Mouse (Mus musculus) midbrain, embryonic 11.5 days (tissue): ENCODE measurements around the gene Fam161a. TPM values are rescaled to one million over a fixed set of nuclear protein-coding genes. Genes with fewer than 3 reads are reported as not detected.
A peak's percentile ranks its signal among the peaks of the same experiment; 100 is the strongest.

Experiments
- ATAC-seq: fragments of 200-750 bp; cut with Nextera tagmentation; 2 replicates; pipeline ENCODE4 v1.8.0; 2017; ENCODE audit warnings: moderate TSS enrichment, moderate library complexity; ENCODE audit not compliant: low FRiP score
- DNase-seq: peaks from one replicate; pipeline ENCODE4 v3.0.0; 2015; ENCODE audit warnings: low spot score; ENCODE audit errors: missing footprints
- H3K27ac ChIP-seq: fragments of 300-500 bp; sonication (generic); 2 replicates; pipeline ENCODE4 v1.5.1; 2014; ENCODE audit warnings: low read depth, low read length
- H3K27me3 ChIP-seq: fragments of 300-500 bp; sonication (generic); 2 replicates; pipeline ENCODE4 v1.6.1; 2014; ENCODE audit warnings: mild to moderate bottlenecking, low read length, moderate library complexity, mixed read lengths; ENCODE audit not compliant: control insufficient read depth, insufficient read depth
- H3K36me3 ChIP-seq: fragments of 300-500 bp; sonication (generic); 2 replicates; pipeline ENCODE4 v1.6.1; 2014; ENCODE audit warnings: mild to moderate bottlenecking, low read length, moderate library complexity, mixed read lengths; ENCODE audit not compliant: control insufficient read depth, insufficient read depth
- H3K4me1 ChIP-seq: fragments of 300-500 bp; sonication (generic); 2 replicates; pipeline ENCODE4 v1.6.1; 2014; ENCODE audit warnings: low read length; ENCODE audit not compliant: control insufficient read depth, insufficient read depth
- H3K4me2 ChIP-seq: fragments of 300-500 bp; sonication (generic); 2 replicates; pipeline ENCODE4 v1.6.1; 2014; ENCODE audit warnings: mild to moderate bottlenecking, moderate library complexity
- H3K4me3 ChIP-seq: fragments of 300-500 bp; sonication (generic); 2 replicates; pipeline ENCODE4 v1.5.1; 2014; ENCODE audit warnings: low read depth, low read length
- H3K9ac ChIP-seq: fragments of 300-500 bp; sonication (generic); 2 replicates; pipeline ENCODE4 v1.6.1; 2014; ENCODE audit warnings: low read length
- H3K9me3 ChIP-seq: fragments of 300-500 bp; sonication (generic); 2 replicates; pipeline ENCODE4 v1.6.1; 2016; ENCODE audit warnings: low read length; ENCODE audit not compliant: control insufficient read depth
- WGBS: fragments of 180-500 bp; shearing (Covaris S2); extraction: QIAGEN DNeasy Blood & Tissue Kit; methylation state at CpG from one replicate; pipeline ENCODE4 v1.1.7; 2014; 5-methylcytosine and 5-hydroxymethylcytosine counted together
- polyA plus RNA-seq: library from polyadenylated mRNA; unstranded; fragments of >200 nt; fragmentation: Nextera tagmentation; extraction: Ambion mirVana; gene quantifications from 2 replicates; pipeline ENCODE4 v1.2.1, GENCODE M21; 2014

Gene Fam161a
- 3.8 and 4.0 TPM in 2 replicates for polyA plus RNA-seq

DNA sequence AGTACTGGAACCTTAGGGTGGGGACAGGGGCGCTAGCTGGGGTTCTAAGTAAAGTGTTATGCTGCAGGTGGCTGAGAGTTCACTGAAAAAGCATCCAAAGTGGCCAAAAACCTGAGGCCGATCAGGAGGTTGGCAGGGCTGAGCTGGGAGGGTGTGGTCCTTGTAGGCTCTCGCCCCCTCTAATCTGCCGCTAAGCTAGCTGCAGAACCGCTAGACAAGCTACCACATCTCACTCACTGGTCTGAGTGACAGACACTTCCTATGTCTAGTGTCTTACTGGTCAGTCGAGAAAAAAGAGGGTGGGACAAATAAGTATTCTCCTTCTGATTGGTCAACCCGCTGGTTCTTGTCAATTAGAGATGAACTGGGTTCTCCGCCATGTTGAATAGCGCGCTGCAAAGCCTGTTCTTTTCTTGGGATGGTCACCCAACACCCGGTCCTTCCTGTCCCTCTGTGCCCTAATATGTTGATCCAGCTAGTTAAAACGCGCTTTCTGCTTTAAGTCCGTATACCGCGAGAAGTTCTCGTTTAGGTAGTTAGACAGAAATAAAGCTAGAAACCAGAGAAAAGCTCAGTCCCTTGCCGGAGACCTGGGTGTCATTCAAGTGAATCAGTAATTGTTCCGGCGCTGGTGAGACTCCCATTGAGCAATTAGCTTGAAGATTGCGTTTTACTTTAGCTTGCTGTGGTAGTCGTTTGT is at the start of gene Fam161a:
Gene Fam161a (plus strand): TSS at position 51 of the 700 bp plus-strand sequence.
- ATAC-seq: peak; percentile 93
- H3K4me3 ChIP-seq: peak within 1 kb of the TSS; percentile 40
- no peaks in the 10 kb centered on the region for H3K27me3 ChIP-seq

DNA sequence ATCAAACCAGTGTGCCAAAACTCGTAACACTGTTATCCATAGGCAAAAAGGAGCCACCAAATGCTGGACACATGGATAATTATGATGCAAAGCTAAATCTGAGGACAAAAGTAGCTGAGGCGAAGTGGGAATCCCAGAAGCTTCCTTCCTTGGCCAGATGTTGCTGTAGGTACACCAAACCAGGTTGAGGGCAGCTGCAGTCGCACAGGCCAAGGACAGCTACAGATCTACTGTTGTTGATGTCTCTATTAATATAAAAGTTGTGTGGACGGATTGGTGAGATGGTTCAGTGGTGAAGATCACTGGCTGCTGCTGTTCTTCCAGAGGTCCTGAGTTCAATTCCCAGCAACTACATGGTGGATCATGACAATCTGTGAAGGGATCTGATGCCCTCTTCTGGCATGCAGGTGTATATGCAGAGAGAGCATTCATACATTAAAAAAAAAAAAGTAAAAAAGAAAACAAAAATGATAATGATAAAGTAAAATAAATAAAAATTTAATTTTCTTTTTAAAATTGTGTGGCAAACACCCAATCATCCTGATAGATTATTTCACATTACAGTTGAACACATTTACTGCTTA is 49.4 kb upstream of the Fam161a start:
- Histone ChIP-seq H3K27me3 (no peaks in the 10 kb centered on the region), H3K4me3 (no peak overlapping the region), H3K4me1 (no peaks in the 10 kb centered on the region), H3K4me2 (no peak overlapping the region), H3K9me3 (no peaks in the 10 kb centered on the region), H3K9ac (no peak overlapping the region), H3K27ac (no peak overlapping the region), H3K36me3 (no peaks in the 10 kb centered on the region)
- WGBS: 89% methylated on average over 4 of the region's 4 CpGs
- peak; percentile 62 for DNase-seq
- ATAC-seq: no peak

More for the DNA sequence above, at the start of gene Fam161a:
- Histone ChIP-seq H3K4me1 (peaks cover 4% of the 10 kb centered on the region; the same call in 1 of the 2 replicates), H3K4me2 (peak within 1 kb of the TSS; percentile 62), H3K36me3 (peaks cover 10% of the 10 kb centered on the region; the same call in 1 of the 2 replicates), H3K9me3 (no peaks in the 10 kb centered on the region), H3K9ac (peak within 1 kb of the TSS; percentile 66), H3K27ac (peak within 1 kb of the TSS; percentile 55)
- WGBS: under 1% methylated on average over 22 of the region's 22 CpGs
- DNase-seq: peak; percentile 98

DNA sequence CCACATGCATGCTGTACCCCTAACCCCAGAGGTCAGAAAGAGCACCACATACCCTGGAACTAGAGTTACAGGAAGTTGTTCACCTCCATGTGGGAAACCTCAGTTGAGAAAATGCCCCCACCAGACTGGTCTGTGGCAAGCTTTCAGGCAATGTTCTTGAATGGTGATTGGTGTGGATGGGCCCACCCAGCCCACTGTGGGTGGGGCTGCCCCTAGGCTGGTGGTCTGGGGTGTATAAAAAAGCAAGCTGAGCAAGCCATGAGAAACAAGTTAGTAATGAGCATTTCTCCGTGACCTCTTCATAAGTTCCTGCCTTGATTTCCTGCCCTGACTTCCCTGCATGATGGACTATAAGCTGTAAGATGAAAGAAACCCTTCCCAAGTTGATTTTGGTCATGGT is 45.2 kb upstream of the Fam161a start:
- DNase-seq (peak; percentile 75), ATAC-seq (no peak)
- Histone ChIP-seq H3K4me3 (no peak overlapping the region), H3K27me3 (no peaks in the 10 kb centered on the region), H3K9me3 (no peaks in the 10 kb centered on the region; the same call in 1 of the 2 replicates), H3K27ac (no peak overlapping the region), H3K9ac (no peak overlapping the region), H3K4me1 (no peaks in the 10 kb centered on the region), H3K36me3 (no peaks in the 10 kb centered on the region), H3K4me2 (no peak overlapping the region)
- 88% methylated on average over 1 of the region's 1 CpGs for WGBS

DNA sequence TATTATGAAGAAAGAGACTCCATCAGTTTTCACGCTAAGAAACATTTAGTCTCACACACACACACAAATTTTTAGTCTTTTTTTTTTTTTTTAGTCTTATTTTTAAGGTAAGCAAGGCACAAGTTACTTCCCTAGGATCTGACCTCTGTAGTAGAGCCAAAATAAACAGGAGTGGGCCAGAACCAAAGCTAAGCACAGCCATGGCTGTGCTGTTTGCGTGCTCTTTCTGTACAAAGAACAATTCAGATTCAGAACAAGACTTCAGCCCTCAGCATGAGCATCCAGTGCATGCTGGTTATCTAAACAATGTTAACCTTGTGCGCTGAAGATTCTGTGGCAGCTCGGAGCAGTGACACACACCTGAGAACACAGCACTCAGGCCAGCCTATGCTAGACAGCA is 42.9 kb upstream of the Fam161a start:
- no peaks in the 10 kb centered on the region for H3K36me3 ChIP-seq
- no peak overlapping the region for H3K9ac ChIP-seq
- peaks cover 5% of the 10 kb centered on the region; the same call in 1 of the 2 replicates for H3K9me3 ChIP-seq
- no peaks in the 10 kb centered on the region for H3K4me1 ChIP-seq
- H3K4me2 ChIP-seq: no peak overlapping the region
- ATAC-seq: no peak
- WGBS: 89% methylated on average over 4 of the region's 4 CpGs
- H3K27me3 ChIP-seq: no peaks in the 10 kb centered on the region
- no peak overlapping the region for H3K27ac ChIP-seq
- no peak for DNase-seq
- no peak overlapping the region for H3K4me3 ChIP-seq

DNA sequence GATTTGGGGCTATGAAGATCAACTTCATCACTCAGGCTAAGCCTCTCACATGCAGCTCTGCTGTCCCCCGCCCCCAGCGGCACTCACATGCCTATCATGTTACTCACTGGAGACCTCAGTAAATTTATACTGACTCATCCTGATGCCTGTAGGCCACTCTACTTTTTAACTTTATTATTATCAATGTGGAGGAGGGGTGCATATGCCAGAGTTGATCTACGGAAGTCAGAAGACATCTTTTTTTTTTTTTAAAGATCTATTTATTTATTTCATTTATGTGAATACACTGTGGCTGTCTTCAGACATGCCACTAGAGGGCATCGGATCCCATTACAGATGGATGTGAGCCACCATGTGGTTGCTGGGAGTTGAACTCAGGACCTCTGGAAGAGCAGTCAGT is 41.8 kb upstream of the Fam161a start:
- ATAC-seq: no peak
- WGBS: 86% methylated on average over 4 of the region's 4 CpGs

DNA sequence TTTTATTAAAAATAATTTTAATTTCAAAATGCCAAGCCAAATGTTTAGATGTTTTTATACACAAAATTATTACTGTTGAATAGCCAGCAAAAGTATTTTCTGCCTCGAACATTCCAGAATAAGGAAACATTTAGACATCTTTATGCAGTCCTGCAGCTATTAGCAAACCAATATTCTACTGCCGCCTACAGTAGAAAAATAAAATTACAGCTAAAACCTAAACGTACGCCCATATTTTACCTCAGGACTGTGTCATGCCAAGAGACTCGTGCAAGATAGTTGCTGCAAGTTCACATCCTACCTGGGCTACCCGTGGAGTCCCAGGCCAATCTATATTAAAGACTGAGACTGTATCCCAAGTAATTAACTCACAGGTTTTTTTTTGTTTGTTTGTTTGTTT is 37.8 kb upstream of the Fam161a start:
- ATAC-seq: no peak
- 73% methylated on average over 6 of the region's 6 CpGs for WGBS
- Histone ChIP-seq H3K9me3 (peaks cover 18% of the 10 kb centered on the region), H3K4me3 (no peak overlapping the region), H3K27ac (no peak overlapping the region), H3K9ac (no peak overlapping the region), H3K36me3 (peaks cover 7% of the 10 kb centered on the region; the same call in 1 of the 2 replicates), H3K4me1 (peaks cover 2% of the 10 kb centered on the region; the same call in 1 of the 2 replicates), H3K27me3 (no peaks in the 10 kb centered on the region), H3K4me2 (no peak overlapping the region)
- peak; percentile 80 for DNase-seq

More for the DNA sequence above, 41.8 kb upstream of the Fam161a start:
- DNase-seq: peak; percentile 69
- H3K27me3 ChIP-seq: no peaks in the 10 kb centered on the region
- H3K4me1 ChIP-seq: no peaks in the 10 kb centered on the region
- no peaks in the 10 kb centered on the region for H3K36me3 ChIP-seq
- no peak overlapping the region for H3K4me3 ChIP-seq
- no peak overlapping the region for H3K9ac ChIP-seq
- no peak overlapping the region for H3K27ac ChIP-seq
- no peak overlapping the region for H3K4me2 ChIP-seq
- H3K9me3 ChIP-seq: peaks cover 5% of the 10 kb centered on the region; the same call in 1 of the 2 replicates

DNA sequence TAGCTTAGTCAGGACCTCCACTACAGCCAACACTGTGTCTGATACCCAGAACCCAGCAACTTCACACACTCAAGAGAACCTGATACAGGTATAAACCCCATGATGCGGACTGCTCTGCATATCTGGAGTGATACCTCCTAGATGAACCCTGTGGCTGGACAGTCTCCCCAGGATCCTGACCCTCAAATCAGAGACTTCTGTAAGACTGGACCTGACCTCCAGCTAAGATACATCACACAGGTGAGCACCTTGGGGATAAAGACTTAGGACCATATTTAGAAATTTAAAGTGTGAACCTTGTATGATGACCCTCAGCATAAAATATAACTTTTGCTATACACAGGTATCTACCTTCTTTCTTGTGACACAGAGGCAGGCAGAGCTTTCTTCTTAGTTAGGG is 36.8 kb upstream of the Fam161a start:
- H3K27me3 ChIP-seq: no peaks in the 10 kb centered on the region
- no peak overlapping the region for H3K4me3 ChIP-seq
- H3K36me3 ChIP-seq: peaks cover 7% of the 10 kb centered on the region; the same call in 1 of the 2 replicates
- H3K27ac ChIP-seq: no peak overlapping the region
- no peak for ATAC-seq
- H3K4me1 ChIP-seq: peaks cover 6% of the 10 kb centered on the region; the same call in 1 of the 2 replicates
- 100% methylated on average over 1 of the region's 1 CpGs for WGBS
- no peak overlapping the region for H3K9ac ChIP-seq
- peak; percentile 59 for DNase-seq
- H3K4me2 ChIP-seq: no peak overlapping the region
- H3K9me3 ChIP-seq: peaks cover 18% of the 10 kb centered on the region

DNA sequence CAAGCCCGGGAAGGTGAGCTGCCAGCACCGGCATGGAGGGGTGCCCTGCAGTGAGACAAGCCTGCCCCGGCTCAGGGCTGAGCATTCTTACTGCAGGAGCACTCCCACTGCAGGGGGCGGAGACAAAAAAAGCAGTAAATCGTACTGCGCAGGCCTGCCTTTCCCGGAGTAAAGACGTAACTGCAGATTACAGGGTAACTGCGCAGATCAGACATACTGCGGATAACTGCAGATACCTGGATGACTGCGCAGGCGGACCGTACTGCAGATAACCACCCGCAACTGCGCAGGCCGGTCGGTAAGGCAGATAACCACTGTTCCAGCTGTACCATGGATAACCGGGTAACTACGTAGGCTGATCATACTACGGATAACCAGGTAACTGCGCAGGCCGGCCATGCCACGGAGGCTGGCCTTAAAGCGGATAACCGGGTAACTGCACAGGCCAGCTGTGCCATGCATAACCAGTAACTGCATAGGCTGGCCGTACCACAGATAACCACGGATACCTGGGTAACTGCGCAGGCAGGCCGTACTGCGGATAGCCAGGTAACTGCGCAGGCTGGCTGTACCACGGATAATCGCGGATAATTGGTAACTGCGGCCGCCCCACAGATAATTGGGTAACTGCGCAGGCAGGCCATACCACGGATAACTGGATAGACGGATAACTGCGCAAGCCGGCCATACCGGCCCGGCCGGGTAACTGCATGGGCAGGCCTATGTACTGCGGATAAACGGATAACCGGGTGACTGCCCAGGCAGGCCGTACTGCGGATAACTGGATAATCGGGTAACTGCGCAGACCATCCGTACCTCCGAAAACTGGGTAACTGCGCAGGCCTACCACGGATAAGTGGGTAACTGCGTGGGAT is 35.3 kb upstream of the Fam161a start, which contains the start of gene Zrsr1:
Gene Zrsr1 (plus strand): TSS at position 171 of the 875 bp plus-strand sequence.
- peaks cover 18% of the 10 kb centered on the region for H3K9me3 ChIP-seq
- peaks cover 7% of the 10 kb centered on the region; the same call in 1 of the 2 replicates for H3K36me3 ChIP-seq
- H3K4me1 ChIP-seq: peaks cover 8% of the 10 kb centered on the region; the same call in 1 of the 2 replicates
- H3K27me3 ChIP-seq: no peaks in the 10 kb centered on the region
- peak within 1 kb of the TSS; percentile 56 for H3K9ac ChIP-seq
- DNase-seq (peak; percentile 93), ATAC-seq (peak; percentile 72)
- 51% methylated on average over 56 of the region's 56 CpGs for WGBS
- no peak within 1 kb of the TSS for H3K27ac ChIP-seq
- H3K4me3 ChIP-seq: peak within 1 kb of the TSS; percentile 54
- peak within 1 kb of the TSS; percentile 80 for H3K4me2 ChIP-seq
